Mouse (Mus musculus) cerebellum, adult 18-20 months (tissue): ENCODE data around the gene Eif5b.
"Not testable (repeated sequence)": the region's sequence is repeated elsewhere in the genome, so short reads cannot be mapped to it uniquely, and the experiment has no call there.

ENCODE experiments used
- DNase-seq, 2 experiments: peaks; one replicate each; pipeline ENCODE4 v3.0.0; 2021

The Eif5b gene

DNA sequence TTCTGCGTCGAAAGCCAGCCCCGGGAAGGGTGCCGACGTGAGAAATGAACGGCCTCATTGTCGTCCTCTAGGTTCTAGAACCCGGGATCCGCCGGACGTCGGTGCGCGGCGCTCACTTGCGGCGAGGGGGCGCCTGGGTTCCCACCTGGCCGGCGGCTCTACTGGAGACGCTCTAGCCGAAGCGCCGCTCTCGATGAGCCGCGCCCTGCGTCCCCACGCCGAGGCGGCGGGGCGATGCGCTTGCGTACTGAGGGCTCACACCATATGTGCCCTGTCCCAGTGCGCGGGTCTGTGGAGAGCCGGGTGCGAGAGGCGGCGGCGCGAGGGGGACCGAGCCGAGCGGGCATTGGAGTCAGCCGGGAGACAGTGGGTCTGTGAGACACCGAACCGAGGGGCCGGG, at the start of gene Eif5b, which contains the start of gene Txndc9:
Gene Eif5b, plus strand, starts transcription at position 144 of the 400 bp plus-strand sequence.
Gene Txndc9, minus strand, starts transcription at position 27 of the 400 bp plus-strand sequence.
- DNase-seq: peak; percentile 96 to 98

DNA sequence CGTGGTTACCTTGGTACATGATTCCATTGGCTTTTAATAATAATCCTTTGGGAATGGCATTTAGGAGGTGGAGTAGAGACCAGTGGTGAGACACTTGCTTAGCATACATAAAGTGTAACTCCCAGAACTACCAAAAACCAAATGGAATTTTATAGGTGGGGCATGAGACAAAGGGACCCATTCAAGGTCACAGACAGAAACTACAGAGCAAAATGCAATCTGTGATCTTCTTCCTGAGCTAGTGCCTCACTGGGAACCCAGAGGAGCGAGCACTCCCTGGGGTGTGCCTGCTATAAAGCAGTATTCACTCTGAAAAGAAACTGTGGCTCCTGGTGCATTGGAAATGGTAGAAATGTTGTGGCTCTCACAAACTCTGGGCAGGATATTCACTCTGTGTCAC, 48.9 kb upstream of the Eif5b start:
- DNase-seq: no peak

DNA sequence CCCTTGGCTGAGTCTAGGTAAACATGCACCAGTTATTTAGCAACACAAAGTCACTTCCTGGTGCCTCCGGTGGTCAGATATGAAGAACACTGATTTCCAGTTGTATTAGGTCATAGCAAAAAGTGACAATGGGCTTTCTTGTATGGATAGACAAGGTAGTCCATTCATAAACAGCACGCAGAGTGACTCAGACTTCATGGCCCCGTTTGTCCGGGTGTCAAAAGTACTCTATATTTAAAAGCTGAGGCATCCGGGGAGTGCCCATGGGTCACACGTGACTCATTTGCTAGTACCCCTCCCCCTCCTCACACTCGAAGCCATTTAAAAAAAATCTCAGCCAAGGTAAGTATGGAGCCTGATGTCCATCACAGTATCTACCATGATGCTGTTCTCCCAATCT, 43.0 kb upstream of the Eif5b start:
- DNase-seq: no peak

DNA sequence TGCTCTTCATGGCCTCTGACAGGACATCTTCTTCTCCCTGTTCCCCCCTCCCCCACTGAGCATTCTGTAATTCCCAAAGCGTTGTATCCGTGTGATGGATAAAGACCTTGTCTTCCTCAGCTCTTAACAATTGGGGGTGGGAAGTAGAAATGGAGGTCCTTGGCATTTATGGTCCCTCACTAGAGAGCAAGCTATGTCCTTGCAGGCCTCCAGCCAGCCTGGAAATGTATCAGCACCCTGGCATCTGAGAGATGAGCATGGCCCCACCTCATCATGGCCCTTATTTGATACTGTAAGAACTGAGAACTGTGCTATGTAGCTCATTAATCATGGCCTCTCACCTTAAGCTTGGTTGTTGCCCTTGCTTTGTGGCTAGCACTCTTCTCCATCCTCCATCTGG, 42.6 kb upstream of the Eif5b start:
- DNase-seq: no peak

DNA sequence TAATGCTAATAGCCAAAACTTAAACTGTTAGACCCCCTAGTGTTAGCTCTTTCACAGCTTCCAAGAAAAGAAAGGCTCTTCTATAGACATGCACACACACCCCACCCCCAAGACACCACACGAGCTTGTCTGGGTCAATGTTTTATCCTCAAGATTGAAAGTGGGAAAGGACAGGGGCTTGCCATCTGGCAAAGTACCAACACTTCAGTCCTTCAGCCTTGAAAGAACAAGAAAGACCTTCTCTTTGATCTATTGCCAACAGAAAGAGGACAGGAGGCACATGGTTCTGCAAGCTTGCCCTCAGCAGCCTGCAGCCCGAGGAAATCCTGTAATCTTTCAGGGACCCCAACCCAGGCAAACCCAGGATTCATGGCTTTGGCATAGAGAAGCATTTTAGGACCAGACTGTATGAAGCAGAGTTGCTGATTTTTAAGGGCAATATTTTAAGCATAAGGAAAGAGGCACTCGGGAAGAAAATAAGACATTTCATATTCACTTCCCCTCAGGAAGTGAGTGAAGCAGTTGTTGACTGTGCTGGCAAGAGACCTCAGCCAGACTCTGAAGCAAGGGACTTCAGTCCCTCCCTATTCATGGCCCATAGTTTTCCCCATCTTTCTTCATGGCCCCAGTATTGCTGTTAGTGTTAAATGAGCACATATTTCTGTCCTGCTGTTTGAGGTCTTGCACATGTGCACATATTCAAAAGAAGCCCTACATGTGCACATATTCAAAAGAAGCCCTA, 40.9 kb upstream of the Eif5b start:
- DNase-seq: no peak

DNA sequence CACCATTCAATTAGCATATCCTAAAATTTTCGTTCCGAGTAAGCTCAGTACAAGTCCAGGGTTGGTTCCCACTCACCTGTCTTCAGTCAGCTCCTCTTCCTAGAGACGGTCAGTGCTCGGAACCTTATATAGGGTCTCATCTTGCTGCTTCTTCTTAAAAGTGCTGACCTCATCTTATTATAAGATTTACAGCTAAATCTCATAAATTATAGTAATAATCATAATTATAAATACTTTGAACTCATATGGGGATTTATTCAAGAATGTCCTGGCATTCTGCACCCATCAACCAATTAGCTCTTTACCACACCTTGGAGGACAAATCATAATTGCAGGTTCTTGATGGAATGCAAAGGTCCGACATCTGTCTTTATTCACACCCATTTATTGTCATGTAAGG, 40.2 kb upstream of the Eif5b start, which contains the start of gene Lyg1:
Gene Lyg1, minus strand, starts transcription at position 101 of the 400 bp plus-strand sequence.
- DNase-seq: no peak

DNA sequence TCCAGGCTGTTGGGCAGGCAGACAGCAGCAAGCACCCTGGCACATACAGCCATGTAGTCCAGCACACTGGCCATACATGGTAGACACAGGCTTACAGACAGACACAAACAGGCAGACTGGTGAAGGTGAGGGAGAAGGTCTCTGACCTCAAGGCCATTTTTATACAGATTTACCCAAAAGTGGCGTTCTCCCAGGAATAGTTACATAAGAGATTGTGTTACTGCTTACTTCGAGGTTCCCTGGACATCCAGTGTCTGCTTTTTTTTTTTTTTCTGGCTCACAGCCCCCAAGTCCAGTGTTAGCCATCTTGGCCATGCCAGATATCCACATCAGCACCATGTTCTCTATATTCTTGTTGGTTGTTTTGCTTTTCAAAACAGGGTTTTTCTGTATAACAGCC, 39.3 kb upstream of the Eif5b start:
- DNase-seq: no peak

DNA sequence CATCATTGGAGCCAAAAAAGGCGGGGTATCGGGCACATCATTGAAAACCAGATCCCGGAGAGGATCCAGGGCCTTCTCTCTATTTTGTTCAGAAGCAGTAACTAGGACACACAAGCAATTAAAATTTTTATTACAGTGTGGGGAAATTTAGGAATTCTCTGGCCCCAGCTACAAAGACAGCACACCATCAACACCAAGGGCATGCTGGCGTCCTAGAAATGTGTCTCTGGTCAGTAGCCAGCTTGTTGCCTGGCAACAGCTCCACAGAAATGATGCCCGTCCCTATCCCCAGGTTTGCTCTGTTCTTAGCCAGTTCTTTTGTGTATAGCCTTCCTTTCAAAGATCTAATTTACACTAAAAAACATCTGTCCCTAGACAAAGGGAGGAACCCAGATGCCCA, 38.3 kb upstream of the Eif5b start:
- DNase-seq: peak; percentile 13 to 14

DNA sequence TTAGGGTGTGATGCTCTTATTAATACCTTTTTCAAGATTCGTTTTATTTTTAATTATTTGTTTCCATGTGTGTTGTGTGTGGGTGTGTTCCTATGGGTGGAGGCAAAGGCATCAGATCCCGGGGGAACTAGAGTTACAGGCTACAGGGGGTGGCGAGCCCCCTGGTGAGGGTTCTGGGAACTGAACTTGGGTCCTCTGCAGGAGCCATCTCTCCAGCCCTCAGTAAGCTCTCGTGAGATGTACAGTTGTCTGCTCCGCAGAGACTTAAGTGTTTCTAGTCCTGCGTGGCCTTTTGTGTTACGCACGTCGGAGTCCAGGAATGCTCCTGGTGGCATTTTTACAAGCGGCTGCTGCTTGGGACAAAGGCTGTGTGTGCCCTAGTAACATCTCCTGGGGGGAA, 32.2 kb upstream of the Eif5b start:
- no peak for DNase-seq

DNA sequence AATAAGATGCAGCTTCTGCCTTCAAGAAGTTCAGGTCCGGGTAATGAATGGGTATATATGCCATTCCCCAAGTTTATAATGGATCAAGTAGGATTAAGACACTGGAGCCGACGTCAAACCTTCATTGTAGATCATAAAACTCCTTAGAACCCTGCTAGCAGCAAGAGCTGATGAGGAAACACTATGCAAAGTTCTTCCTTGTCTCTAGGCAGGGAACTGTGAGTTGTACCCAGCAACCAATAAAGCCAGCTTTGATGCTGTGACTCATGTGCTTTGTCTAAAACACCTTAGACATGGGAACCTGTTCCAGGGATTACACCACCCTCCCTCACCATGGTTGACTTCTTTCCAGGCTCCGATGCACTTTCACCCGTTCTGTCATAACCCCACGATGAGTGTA, 29.1 kb upstream of the Eif5b start:
- DNase-seq: no peak

DNA sequence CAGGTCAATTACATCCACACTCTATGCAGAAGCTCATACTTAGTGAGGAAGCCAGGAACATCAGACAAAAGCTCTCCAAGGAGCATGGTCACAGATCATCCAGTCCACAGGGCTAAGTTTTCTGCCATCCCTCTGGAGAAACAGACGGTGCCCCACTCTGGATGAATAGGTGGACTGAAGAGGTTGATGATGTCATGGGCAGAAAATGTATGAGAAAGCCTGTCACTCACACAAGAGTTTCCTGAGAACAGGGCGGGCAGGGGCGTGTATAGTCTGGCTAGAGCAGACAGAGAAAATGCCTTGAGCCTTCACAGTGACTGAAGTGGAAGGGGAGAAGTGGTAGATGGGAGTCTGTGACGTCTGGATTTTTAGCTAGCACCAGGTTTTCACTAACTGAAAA, 26.3 kb upstream of the Eif5b start:
- DNase-seq: no peak

DNA sequence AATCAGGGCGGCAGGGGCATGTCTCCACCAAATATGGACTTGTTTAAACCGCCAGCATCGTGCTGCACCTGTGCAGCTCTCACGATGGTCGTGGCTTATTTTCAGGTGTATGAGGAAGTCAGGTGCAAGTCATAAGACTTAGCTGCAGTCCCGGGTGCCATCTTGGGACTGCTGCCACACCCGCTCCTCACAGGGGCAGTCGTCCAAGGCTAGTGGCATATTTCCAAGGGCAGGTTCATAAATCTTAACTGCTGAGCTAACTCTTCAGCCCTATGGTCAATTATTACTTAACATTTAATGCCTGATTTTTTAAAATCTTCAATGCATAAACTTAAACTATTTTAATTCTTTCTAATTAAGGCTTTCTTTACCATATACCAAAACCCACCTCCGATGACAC, 21.1 kb upstream of the Eif5b start:
- not testable (repeated sequence) for DNase-seq

DNA sequence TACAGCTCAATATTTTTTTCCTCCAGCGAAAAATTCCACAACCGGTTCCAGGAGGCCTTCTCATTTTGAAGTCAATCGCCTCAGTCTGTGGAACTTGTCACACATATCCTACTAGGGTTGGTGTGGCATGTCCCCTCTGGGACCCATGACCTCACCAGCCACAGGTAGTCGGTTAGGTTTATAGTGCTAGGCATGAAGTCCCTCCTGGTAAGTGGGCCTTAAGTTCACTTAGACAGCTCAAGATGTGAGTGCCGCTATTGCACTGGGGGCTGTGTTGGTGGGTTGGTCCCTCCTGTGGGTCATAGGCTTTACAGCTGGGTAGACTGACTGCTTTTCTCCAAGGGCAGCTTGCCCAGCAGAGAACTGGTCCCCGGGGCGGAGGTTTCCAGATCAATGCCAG, 20.5 kb upstream of the Eif5b start:
- no peak for DNase-seq

DNA sequence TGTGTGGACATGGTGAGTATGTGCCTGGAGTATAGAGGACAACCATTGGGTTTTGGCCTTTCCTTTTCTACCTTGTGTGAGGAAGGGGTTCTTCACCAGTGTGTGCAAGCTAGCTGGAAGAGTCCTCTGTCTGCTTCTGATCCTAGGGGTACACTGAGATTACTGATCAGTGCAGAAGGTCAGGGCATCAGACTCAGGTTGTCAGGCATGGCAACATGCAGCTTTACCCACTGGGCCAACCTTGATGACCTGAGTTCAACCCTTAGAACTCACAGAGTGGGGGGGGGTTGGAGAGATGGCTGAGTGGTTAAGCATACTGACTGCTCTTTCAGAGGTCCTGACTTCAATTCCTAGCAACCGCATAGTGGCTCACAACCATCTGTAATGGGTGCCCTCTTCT, 13.5 kb upstream of the Eif5b start:
- DNase-seq: no peak

DNA sequence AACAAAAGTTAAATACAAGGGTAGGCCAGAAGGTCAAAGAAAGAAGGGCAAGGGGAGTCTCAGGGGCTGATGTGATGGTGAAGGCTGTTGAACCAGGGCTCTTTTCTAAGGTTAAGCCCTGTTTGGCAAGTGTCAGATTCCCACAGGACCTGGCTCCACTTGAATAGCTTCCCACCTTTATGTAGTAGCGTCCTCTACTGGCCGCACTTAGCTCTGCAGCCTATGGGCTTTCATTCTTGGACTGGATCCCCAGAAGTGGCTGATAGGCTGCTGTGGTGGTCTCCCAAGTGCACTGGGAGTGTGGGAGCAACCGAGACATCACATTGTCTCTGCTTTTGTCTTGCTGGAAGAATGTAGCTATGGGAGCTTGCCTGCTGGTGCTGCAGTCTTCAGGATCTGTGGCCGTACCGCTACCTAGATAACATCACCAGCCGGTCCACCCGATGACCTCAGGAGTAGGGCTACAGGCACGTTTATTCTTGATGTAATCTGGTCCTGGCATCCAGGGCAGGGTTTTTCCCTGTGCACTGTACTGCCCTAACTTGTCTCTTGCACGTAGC, 12.0 kb upstream of the Eif5b start:
- DNase-seq: peak; percentile 18 to 23

DNA sequence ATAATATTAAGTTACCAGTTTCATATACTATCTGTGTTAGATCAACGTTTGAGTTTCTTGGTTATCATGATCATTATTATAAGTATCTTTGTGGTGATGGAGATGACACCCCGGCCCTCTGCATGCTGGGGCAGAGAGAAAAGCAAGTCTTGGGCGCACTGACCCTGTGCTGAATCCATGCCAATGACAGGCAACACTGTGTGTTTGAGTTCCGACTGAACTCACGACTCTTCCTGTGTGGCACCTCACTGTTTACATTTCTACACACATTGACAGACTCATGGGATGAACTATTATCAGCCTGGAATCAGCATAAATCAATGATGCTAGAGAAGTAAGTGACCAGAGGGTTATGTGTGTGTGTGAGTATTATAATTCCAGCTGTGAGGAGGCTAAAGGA, 10.0 kb upstream of the Eif5b start:
- DNase-seq: no peak

DNA sequence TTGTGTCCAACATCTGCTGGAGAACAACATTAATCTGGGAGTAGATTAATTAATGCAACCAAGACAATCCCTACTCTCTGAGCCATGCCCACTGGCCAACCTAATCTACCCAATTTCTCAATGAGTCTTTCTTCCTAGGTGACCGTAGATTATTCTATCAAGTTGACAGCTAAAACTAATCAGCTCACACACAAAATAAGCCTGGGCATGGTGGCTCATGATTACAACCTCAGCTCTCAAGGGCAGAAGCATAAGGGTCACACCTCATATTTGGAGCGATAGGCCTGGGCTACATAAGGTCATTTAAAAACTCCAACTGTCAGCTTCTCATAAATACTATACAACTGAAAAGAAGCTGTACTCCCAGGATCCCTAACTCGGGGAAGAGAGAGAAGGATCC, 1.6 kb upstream of the Eif5b start:
- no peak for DNase-seq

DNA sequence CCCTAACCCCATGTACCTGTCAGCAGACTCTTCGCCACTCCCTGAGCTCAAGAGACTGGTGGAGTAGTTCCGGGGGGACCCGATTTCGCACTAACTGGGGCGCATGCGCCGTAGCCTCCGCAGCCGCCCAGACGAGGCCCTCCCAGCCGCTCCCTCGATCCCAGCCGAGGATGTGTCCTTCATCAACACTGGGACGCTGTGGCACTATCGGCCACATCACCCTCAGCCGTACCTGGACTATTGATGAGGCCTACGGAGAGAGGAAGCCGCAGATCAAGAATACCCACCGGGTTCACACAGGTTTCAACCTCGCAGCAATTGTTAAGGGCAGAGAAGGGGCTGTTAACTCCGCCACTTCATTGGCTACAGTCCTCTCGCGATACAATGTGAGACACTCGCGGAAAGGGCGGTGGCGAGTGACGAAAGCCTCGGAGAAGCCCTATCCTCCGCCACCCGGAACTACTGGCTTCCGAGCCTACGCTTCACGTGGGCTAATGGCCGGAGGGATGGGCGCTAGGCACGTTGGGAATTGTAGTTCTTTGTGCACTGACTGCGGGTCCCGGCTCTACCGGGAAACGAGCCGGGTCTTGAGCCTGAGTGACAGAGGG, 829 bp upstream of the Eif5b start:
- peak; percentile 94 to 100 for DNase-seq

DNA sequence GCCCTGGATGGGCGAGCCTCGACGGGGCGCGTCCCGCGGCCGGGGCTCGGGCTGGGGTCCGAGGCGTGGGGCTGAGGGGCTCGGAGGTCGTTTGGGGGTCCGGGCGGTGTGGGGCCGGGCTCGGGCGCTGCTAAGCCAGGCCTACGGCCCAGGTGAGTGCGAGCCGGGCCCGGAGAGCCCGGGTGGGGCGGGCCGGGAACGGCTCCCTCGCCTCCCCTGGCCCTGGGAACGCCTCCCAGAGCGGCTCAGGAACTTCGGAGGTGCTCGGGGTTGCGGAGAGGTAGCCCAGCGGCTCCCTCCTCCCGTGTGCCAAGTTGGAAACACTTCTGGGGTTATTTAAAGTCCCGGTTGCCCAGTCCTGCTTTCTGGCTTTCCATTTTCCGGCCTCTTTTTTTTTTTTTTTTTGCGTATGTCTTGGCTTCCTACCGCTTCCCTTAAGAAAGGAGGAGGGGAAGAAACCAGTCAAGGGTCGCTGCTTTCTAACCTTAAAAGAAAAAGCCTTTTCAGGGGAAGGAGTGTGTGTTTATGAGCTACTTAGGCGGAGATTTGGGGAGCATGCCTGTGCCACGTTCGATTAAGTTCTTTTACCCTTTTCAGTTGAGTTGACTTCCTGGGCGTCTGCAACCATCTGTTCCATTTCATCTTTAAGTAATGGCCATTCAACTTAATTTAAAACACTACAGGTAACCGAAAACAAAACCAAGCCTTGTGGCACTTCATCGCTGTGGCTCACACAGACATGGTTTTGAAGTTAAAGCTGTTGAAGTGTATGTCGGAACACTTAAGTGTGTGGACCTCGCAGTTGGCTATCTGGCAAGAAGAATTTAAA, 775 bp downstream of the Eif5b start:
- peak in 1 of 2 experiments; percentile 27 for DNase-seq

DNA sequence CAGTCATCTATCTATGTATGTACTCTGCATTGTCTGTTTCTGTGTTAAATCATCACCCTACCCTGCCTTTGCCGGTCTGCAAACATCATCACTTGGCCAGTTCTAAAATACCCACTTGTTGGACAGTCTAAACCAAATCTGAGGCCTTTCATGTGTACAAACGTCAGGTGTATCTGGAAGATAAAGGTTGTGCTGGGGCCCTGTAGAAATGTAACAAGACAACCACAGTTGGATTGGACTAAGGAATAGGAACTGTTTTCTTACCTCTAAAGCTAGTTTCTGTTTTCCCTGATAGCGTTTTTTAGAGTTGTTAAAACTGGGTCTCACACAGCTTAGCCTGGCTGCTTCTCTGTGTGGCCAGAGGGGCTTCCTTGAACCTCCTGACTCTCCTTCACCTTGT, 1.7 kb downstream of the Eif5b start:
- no peak for DNase-seq

DNA sequence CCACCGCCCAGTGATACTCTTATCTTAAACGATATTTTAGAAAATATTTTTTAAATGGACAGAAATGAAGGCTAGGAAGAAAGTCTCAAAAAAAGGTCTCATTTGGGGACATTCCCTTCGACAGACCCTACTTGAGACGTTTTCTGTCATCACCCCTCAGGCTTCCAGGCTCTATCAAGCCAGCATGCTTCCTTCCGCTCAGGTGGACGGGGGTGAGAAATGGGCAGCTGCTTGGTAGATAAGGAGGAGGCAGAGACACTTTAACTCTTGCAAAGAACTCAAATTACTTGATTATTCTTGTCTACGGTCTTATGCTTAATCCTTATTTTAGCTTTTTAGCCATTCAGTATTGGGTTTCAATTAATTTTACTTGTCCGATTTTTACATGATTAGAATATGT, 3.0 kb downstream of the Eif5b start:
- no peak for DNase-seq

DNA sequence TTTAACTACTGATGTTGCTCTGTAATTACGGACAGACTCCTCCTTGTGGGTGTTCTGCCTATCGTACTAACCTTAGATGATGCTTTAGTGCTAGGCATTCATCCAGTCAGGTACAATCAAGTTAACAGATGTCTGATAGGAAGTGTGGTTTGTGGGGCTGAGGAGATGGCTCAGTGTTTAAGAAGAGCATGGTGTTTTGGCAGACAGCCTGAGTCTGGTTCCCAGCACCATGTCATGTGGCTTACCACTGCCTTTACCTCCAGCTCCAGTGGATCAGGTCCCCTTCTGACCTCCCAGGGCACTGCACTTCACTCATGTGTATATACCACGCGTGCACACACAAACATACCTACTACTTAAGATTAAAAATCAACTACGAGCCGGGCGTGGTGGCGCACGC, 4.1 kb downstream of the Eif5b start:
- DNase-seq: no peak

DNA sequence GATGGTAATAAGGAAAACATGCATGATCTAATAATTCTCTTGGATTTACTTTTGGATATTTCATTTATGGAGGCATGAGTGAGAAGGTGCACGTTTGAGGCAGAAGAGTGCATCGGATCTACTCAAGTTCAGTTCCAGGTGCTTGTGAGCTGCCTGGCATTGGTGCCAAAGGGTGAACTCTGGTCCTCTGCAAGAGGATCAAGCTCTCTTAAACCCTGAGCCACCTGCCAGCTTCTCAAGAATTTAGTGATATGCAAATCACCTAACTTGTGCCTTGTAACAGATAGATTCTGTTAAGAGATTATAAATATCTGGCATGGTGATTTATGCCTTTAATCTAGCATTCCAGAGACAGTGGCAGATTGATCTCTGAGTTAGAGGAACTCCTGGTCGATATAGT, 5.2 kb downstream of the Eif5b start:
- no peak for DNase-seq

DNA sequence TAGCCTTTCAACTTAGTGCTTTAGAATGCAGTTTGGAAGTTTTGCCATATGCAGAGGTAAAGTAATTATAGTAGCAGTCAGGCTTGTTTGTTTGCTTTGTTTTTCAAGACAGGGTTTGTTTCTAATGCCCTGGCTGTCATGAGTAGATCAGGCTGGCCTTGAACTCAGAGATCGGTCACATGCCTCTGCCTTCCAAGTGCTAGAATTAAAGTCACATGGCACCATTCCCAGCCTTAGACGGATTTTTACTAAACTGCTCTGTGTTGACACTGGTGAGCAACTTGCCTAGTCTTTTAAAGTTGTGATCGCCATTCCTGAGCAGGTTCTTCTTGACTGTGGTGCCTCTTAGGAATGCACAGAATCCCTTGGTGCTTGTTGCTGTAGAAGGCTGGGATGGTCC, 8.9 kb downstream of the Eif5b start:
- DNase-seq: no peak
